ENCODE assay signal across 8 mouse cellular contexts in the genomic region with DNA sequence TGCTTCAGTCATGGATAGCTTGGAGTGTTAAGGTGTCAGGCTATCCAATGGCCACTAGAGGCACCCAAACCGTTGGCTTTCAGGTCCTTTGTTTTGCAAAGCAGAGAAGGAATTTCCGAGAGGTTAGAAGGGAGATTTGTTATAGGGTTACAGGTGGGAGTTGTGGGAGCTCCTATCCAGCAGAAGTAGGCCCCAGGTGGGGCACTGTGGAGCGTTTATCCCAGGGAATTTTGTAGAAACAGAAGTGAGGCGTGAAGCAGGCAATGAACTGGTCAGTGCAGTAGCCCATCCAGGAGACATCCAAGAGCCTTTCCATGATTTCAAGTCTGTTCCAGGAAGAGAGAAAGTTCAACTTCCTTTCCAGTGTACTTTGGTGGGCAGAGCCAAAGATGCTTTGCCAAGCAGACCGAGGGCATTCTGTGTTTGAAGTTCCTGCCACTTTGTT. TPM values are rescaled to one million over a fixed set of nuclear protein-coding genes. Genes with fewer than 3 reads are reported as not detected.
DNase-seq lines count a peak whose midpoint lies in the region; ATAC-seq and TF ChIP-seq lines count a peak whose summit lies in the region.

No protein-coding gene starts in this region.

- no peak overlapping the region for H3K9ac ChIP-seq in stomach, postnatal 0 days (ENCODE audit: low read length)

- no peak for TF ChIP-seq EP300 in stomach, postnatal 0 days (optimal IDR thresholded peaks at IDR 0.05)

- WGBS in kidney, adult 2 months = 2% methylated on average over 5 of the region's 5 CpGs
- WGBS in stomach, postnatal 0 days = 5% methylated on average over 5 of the region's 5 CpGs

- peak overlapping the region; percentile 37; the same call in 1 of the 2 replicates for H3K4me2 ChIP-seq in stomach, postnatal 0 days (replicated peaks; ENCODE audit: low read depth)

- TF ChIP-seq POLR2A in brain, embryonic 14.5 days (IDR thresholded peaks at IDR 0.05; ENCODE audit: borderline replicate concordance, extremely low read depth, insufficient read depth, insufficient read length, poor library complexity, severe bottlenecking) = no peak
- TF ChIP-seq POLR2A in kidney, adult 2 months (IDR thresholded peaks at IDR 0.05; ENCODE audit: low read depth, low read length) = no peak

- no peak overlapping the region for H3K27ac ChIP-seq in layer of hippocampus, adult 2 months
- H3K27ac ChIP-seq in kidney, adult 2 months (ENCODE audit: insufficient read depth, low read depth, low read length) = no peak overlapping the region
- H3K27ac ChIP-seq in stomach, postnatal 0 days (replicated peaks) = peak overlapping the region; percentile 49; the same call in 1 of the 2 replicates

- no peak overlapping the region for H3K4me3 ChIP-seq in layer of hippocampus, adult 2 months
- H3K4me3 ChIP-seq in kidney, adult 2 months (ENCODE audit: insufficient read depth, low read depth, low read length) = no peak overlapping the region
- H3K4me3 ChIP-seq in stomach, postnatal 0 days (ENCODE audit: low read depth, low read length) = 0 out of 2 replicates have a peak overlapping the region, but pooled peaks have one; percentile 8

- no peaks in the 10 kb centered on the region for H3K9me3 ChIP-seq in stomach, postnatal 0 days (ENCODE audit: control insufficient read depth, low read length)

- no peaks in the 10 kb centered on the region for H3K36me3 ChIP-seq in kidney, adult 2 months (ENCODE audit: control insufficient read depth, insufficient read depth, low read length)
- H3K36me3 ChIP-seq in stomach, postnatal 0 days (ENCODE audit: control insufficient read depth, insufficient read depth, low read length) = no peaks in the 10 kb centered on the region

- peak; percentile 79 for TF ChIP-seq CTCF in layer of hippocampus, adult 2 months (conservative IDR thresholded peaks at IDR 0.05)
- peak; percentile 67; the same call in 1 of the 2 replicates for TF ChIP-seq CTCF in brain, embryonic 14.5 days (IDR thresholded peaks at IDR 0.05; ENCODE audit: borderline replicate concordance, extremely low read depth, insufficient read depth, insufficient read length)
- TF ChIP-seq CTCF in kidney, adult 2 months (conservative IDR thresholded peaks at IDR 0.05; ENCODE audit: insufficient read depth, insufficient read length, low read depth, low read length) = peak; percentile 58
- peak; percentile 81 for TF ChIP-seq CTCF in stomach, postnatal 0 days (IDR thresholded peaks at IDR 0.05; ENCODE audit: low read depth)

- H3K4me1 ChIP-seq in kidney, adult 2 months (ENCODE audit: control insufficient read depth, insufficient read depth, low read length) = peaks cover 2% of the 10 kb centered on the region; the same call in 1 of the 2 replicates
- no peaks in the 10 kb centered on the region for H3K4me1 ChIP-seq in stomach, postnatal 0 days (replicated peaks; ENCODE audit: control insufficient read depth, insufficient read depth)

- H3K27me3 ChIP-seq in kidney, adult 2 months (replicated peaks; ENCODE audit: control insufficient read depth, insufficient read depth, low read length) = no peaks in the 10 kb centered on the region
- H3K27me3 ChIP-seq in stomach, postnatal 0 days (ENCODE audit: control insufficient read depth, insufficient read depth, low read length) = no peaks in the 10 kb centered on the region

- ATAC-seq in stomach, postnatal 0 days (ENCODE audit: low FRiP score, low TSS enrichment) = no peak

- no peak for DNase-seq in layer of hippocampus, adult 2 months (ENCODE audit: low spot score in 2 of 2)
- no peak for DNase-seq in layer of hippocampus, postnatal 25 days (ENCODE audit: extremely low spot score in 1 of 2, low spot score in 1 of 2)
- peak; percentile 78 for DNase-seq in brain, embryonic 14.5 days (ENCODE audit: low read depth)
- peak; percentile 37 to 64 for DNase-seq in heart, adult 18-20 months
- DNase-seq in kidney, adult 2 months = peak; percentile 66
- DNase-seq in lung, postnatal 10 days = peak; percentile 43
- peak; percentile 46 for DNase-seq in stomach, postnatal 0 days (ENCODE audit: low spot score)
- no peak for DNase-seq in layer of hippocampus, adult 9-10 months (ENCODE audit: low spot score)

RNA-seq across cellular contexts. Expression of gene Alyref2, which starts 1.6 kb away (rescaled TPM):
- 1 to 10 TPM; 6.2 to 7.2 TPM for total RNA-seq in layer of hippocampus, adult 2 months (2021)
- total RNA-seq in layer of hippocampus, postnatal 25 days (2021) = 1 to 10 TPM; 6.1 to 7.5 TPM
- 15.8 and 17.8 TPM in 2 replicates for polyA plus RNA-seq in brain, embryonic 14.5 days (2012; rRNA removed)
- 1 to 10 TPM; 1.6 to 2.6 TPM for total RNA-seq in heart, adult 18-20 months (2021)
- polyA plus RNA-seq in kidney, adult 2 months (2012; rRNA removed) = 3.2 and 3.3 TPM in 2 replicates
- 11.1 and 11.2 TPM in 2 replicates for polyA plus RNA-seq in stomach, postnatal 0 days (2015; fragmentation: Nextera tagmentation; extraction: Ambion mirVana)

RNA-seq across cellular contexts. Expression of gene Itln1, which starts 33.4 kb away (rescaled TPM):
- total RNA-seq in layer of hippocampus, adult 2 months (2021) = not detected
- not detected for total RNA-seq in layer of hippocampus, postnatal 25 days (2021)
- polyA plus RNA-seq in brain, embryonic 14.5 days (2012; rRNA removed) = 0.08 TPM in 1 of 2 replicates, not detected in the other
- not detected for total RNA-seq in heart, adult 18-20 months (2021)
- not detected in 2 replicates for polyA plus RNA-seq in kidney, adult 2 months (2012; rRNA removed)
- polyA plus RNA-seq in stomach, postnatal 0 days (2015; fragmentation: Nextera tagmentation; extraction: Ambion mirVana) = 0.25 and 0.33 TPM in 2 replicates

RNA-seq across cellular contexts. Expression of gene Cd244a, which starts 57.3 kb away (rescaled TPM):
- total RNA-seq in layer of hippocampus, adult 2 months (2021) = not detected
- not detected for total RNA-seq in layer of hippocampus, postnatal 25 days (2021)
- not detected in 2 replicates for polyA plus RNA-seq in brain, embryonic 14.5 days (2012; rRNA removed)
- total RNA-seq in heart, adult 18-20 months (2021) = under 1 TPM; 0.22 to 0.62 TPM
- 0.11 and 0.53 TPM in 2 replicates for polyA plus RNA-seq in kidney, adult 2 months (2012; rRNA removed)
- polyA plus RNA-seq in stomach, postnatal 0 days (2015; fragmentation: Nextera tagmentation; extraction: Ambion mirVana) = 0.21 and 0.33 TPM in 2 replicates

Comparison
In these comparisons a context has a peak if more than half of its experiments do, and no peak if none do; other contexts are left out.
1. DNase-seq: peak in brain, embryonic 14.5 days (single experiment), heart, adult 18-20 months (2 of 2), kidney, adult 2 months (single experiment), lung, postnatal 10 days (single experiment) and stomach, postnatal 0 days (single experiment); none in layer of hippocampus, adult 2 months (0 of 2), layer of hippocampus, postnatal 25 days (0 of 2) and layer of hippocampus, adult 9-10 months (single experiment).
2. Peak in every context shown above with its lines, with median percentiles within 50 percentile points of each other: CTCF ChIP-seq.